Mouse (Mus musculus) small intestine, adult 2 months (tissue): ENCODE measurements around the gene Tsacc. TPM values are rescaled to one million over a fixed set of nuclear protein-coding genes. Genes with fewer than 3 reads are reported as not detected.
"Not testable (repeated sequence)": the region's sequence is repeated elsewhere in the genome, so short reads cannot be mapped to it uniquely, and the experiment has no call there.

Experiments
- H3K27ac ChIP-seq: fragments of 200-500 bp; 2 replicates; pipeline ENCODE4 v1.5.1; 2012; ENCODE audit warnings: low read depth, low read length, control low read depth, inconsistent platforms; ENCODE audit not compliant: insufficient read depth
- H3K27me3 ChIP-seq: fragments of 200-500 bp; 2 replicates; pipeline ENCODE4 v1.6.1; 2012; ENCODE audit warnings: mild to moderate bottlenecking, moderate library complexity, low read length, inconsistent platforms; ENCODE audit not compliant: control insufficient read depth, insufficient read depth
- H3K36me3 ChIP-seq: fragments of 200-500 bp; 2 replicates; pipeline ENCODE4 v1.6.1; 2012; ENCODE audit warnings: mild to moderate bottlenecking, low read length, control low read depth, inconsistent platforms; ENCODE audit not compliant: control insufficient read depth, insufficient read depth
- H3K4me1 ChIP-seq: fragments of 200-500 bp; 2 replicates; pipeline ENCODE4 v1.6.1; 2012; ENCODE audit warnings: low read length, inconsistent platforms, mixed read lengths; ENCODE audit not compliant: control insufficient read depth, insufficient read depth, insufficient read length
- H3K4me3 ChIP-seq: fragments of 200-500 bp; 2 replicates; pipeline ENCODE4 v1.5.1; 2012; ENCODE audit warnings: low read depth, mild to moderate bottlenecking, control low read depth, inconsistent platforms, low read length, moderate library complexity
- CTCF ChIP-seq: fragments of 200-500 bp; IDR thresholded peaks from 2 replicates; pipeline ENCODE4 v1.5.1; 2012; ENCODE audit warnings: low read depth, mild to moderate bottlenecking, control low read depth, inconsistent platforms, low read length, moderate library complexity, mixed read lengths; ENCODE audit not compliant: insufficient replicate concordance, insufficient read length; ENCODE audit errors: extremely low read depth
- POLR2A ChIP-seq: fragments of 200-500 bp; IDR thresholded peaks from 2 replicates; pipeline ENCODE4 v1.6.1; 2012; ENCODE audit warnings: low read depth, mild to moderate bottlenecking, control low read depth, inconsistent platforms, low read length, moderate library complexity
- WGBS: fragments of 180-500 bp; shearing (Covaris S2); methylation state at CpG from one replicate; pipeline ENCODE4 v1.1.7; 2018; 5-methylcytosine and 5-hydroxymethylcytosine counted together
- polyA plus RNA-seq: library from polyadenylated mRNA; depleted of rRNA; stranded (reverse); fragments of >200 nt; gene quantifications from 2 replicates; pipeline ENCODE4 v1.2.3, GENCODE M21; 2012

The Tsacc gene
- polyA plus RNA-seq, 1 experiment: 0.76 TPM

GRCm38 (mm10) chr3:88296110-88296560, 664 bp downstream of the Tsacc start:
- Histone ChIP-seq H3K4me1 (no peaks in the 10 kb centered on the region), H3K4me3 (peak overlapping the region; percentile 65), H3K36me3 (peaks cover 12% of the 10 kb centered on the region), H3K27me3 (no peaks in the 10 kb centered on the region), H3K27ac (peak overlapping the region; percentile 96)
- WGBS: 1% methylated on average over 12 of the region's 12 CpGs
- TF ChIP-seq CTCF (no peak), POLR2A (no peak)

- H3K4me1 ChIP-seq, H3K36me3 ChIP-seq, H3K27ac ChIP-seq, H3K4me3 ChIP-seq, H3K27me3 ChIP-seq: not testable (repeated sequence)
- 25% methylated on average over 1 of the region's 1 CpGs for WGBS
Measured at GRCm38 (mm10) chr3:88295272-88295671, 1.5 kb downstream of the Tsacc start.

- Histone ChIP-seq H3K36me3 (no peaks in the 10 kb centered on the region), H3K27ac (no peak overlapping the region), H3K4me1 (no peaks in the 10 kb centered on the region), H3K27me3 (no peaks in the 10 kb centered on the region), H3K4me3 (no peak overlapping the region)
- TF ChIP-seq POLR2A (no peak), CTCF (peak; percentile 35; the same call in 1 of the 2 replicates)
- 46% methylated on average over 4 of the region's 4 CpGs for WGBS
Measured at GRCm38 (mm10) chr3:88291970-88292369, 4.8 kb downstream of the Tsacc start.

GRCm38 (mm10) chr3:88288133-88288713, 8.6 kb downstream of the Tsacc start:
- 67% methylated on average over 8 of the region's 10 CpGs for WGBS
- not testable (repeated sequence) for H3K4me1 ChIP-seq, H3K27ac ChIP-seq, H3K4me3 ChIP-seq, H3K36me3 ChIP-seq, H3K27me3 ChIP-seq

- no peaks in the 10 kb centered on the region for H3K27me3 ChIP-seq
- no peak within 1 kb of the TSS for H3K4me3 ChIP-seq
- H3K27ac ChIP-seq: no peak within 1 kb of the TSS
- H3K4me1 ChIP-seq: no peaks in the 10 kb centered on the region
- no peak for TF ChIP-seq POLR2A
- TF ChIP-seq CTCF: no peak
- WGBS: 97% methylated on average over 4 of the region's 4 CpGs
- no peaks in the 10 kb centered on the region for H3K36me3 ChIP-seq
Measured at GRCm38 (mm10) chr3:88287110-88287509, 9.7 kb downstream of the Tsacc start, which contains the start of gene Gm38392. TSS of gene Gm38392 (minus strand) at chr3:88287210.

GRCm38 (mm10) chr3:88285565-88285895, 11.3 kb downstream of the Tsacc start:
- H3K27me3 ChIP-seq, H3K4me1 ChIP-seq, H3K36me3 ChIP-seq, H3K4me3 ChIP-seq, H3K27ac ChIP-seq: not testable (repeated sequence)
- WGBS: no CpG with 5 or more reads among the region's 2 CpGs

- H3K36me3 ChIP-seq, H3K4me3 ChIP-seq, H3K27ac ChIP-seq, H3K27me3 ChIP-seq, H3K4me1 ChIP-seq: not testable (repeated sequence)
- 95% methylated on average over 14 of the region's 14 CpGs for WGBS
Measured at GRCm38 (mm10) chr3:88284815-88285564, 11.8 kb downstream of the Tsacc start.

- H3K27me3 ChIP-seq, H3K4me3 ChIP-seq, H3K36me3 ChIP-seq, H3K27ac ChIP-seq, H3K4me1 ChIP-seq: not testable (repeated sequence)
- 79% methylated on average over 11 of the region's 11 CpGs for WGBS
Measured at GRCm38 (mm10) chr3:88281141-88281916, 15.5 kb downstream of the Tsacc start.
